In genomic region chr7:81860071-81860470, GRCm38 (mm10) we compare ENCODE assay signal across 8 mouse cellular contexts. TPM values are rescaled to one million over a fixed set of nuclear protein-coding genes. Genes with fewer than 3 reads are reported as not detected.
DNase-seq lines count a peak whose midpoint lies in the region; ATAC-seq lines count a peak whose summit lies in the region.

No protein-coding gene starts in this region.

- 45% methylated on average over 11 of the region's 11 CpGs for WGBS in embryonic facial prominence, embryonic 14.5 days
- 47% methylated on average over 11 of the region's 11 CpGs for WGBS in hindbrain, embryonic 12.5 days
- 50% methylated on average over 11 of the region's 11 CpGs for WGBS in neural tube, embryonic 13.5 days

- DNase-seq in layer of hippocampus, adult 9-11 months: peak; percentile 86
- DNase-seq in layer of hippocampus, adult 9-10 months (ENCODE audit: low spot score): no peak
- peak; percentile 33 for DNase-seq in embryonic facial prominence, embryonic 14.5 days (ENCODE audit: low spot score)
- peak; percentile 57 to 64 for DNase-seq in lung, adult 18-20 months
- DNase-seq in retina, postnatal 1 day: no peak
- DNase-seq in c-Kit-positive CD71-positive TER-119-positive erythroid progenitor cells, embryonic 14.5 days (ENCODE audit: low spot score): no peak

- H3K9me3 ChIP-seq in embryonic facial prominence, embryonic 14.5 days (ENCODE audit: control insufficient read depth, low read length): no peaks in the 10 kb centered on the region
- H3K9me3 ChIP-seq in hindbrain, embryonic 12.5 days (replicated peaks): no peaks in the 10 kb centered on the region
- H3K9me3 ChIP-seq in neural tube, embryonic 13.5 days: no peaks in the 10 kb centered on the region

- peaks cover 28% of the 10 kb centered on the region for H3K27me3 ChIP-seq in embryonic facial prominence, embryonic 14.5 days (replicated peaks; ENCODE audit: control insufficient read depth, insufficient read depth, low read length)
- peaks cover 44% of the 10 kb centered on the region for H3K27me3 ChIP-seq in hindbrain, embryonic 12.5 days
- peaks cover 24% of the 10 kb centered on the region for H3K27me3 ChIP-seq in neural tube, embryonic 13.5 days

- ATAC-seq in embryonic facial prominence, embryonic 14.5 days (ENCODE audit: low read depth): no peak
- no peak for ATAC-seq in hindbrain, embryonic 12.5 days (ENCODE audit: low FRiP score)
- ATAC-seq in neural tube, embryonic 13.5 days (ENCODE audit: low read depth): no peak

- no peaks in the 10 kb centered on the region for H3K36me3 ChIP-seq in embryonic facial prominence, embryonic 14.5 days (ENCODE audit: control insufficient read depth, insufficient read depth, low read length)
- no peaks in the 10 kb centered on the region for H3K36me3 ChIP-seq in hindbrain, embryonic 12.5 days
- no peaks in the 10 kb centered on the region for H3K36me3 ChIP-seq in neural tube, embryonic 13.5 days

- no peak overlapping the region; the same call in 1 of the 2 replicates for H3K27ac ChIP-seq in embryonic facial prominence, embryonic 14.5 days (replicated peaks; ENCODE audit: low read depth, low read length)
- H3K27ac ChIP-seq in hindbrain, embryonic 12.5 days: no peak overlapping the region
- H3K27ac ChIP-seq in neural tube, embryonic 13.5 days (replicated peaks): peak overlapping the region; percentile 49; the same call in 1 of the 2 replicates

- H3K4me1 ChIP-seq in embryonic facial prominence, embryonic 14.5 days (ENCODE audit: control insufficient read depth, insufficient read depth, low read length): peaks cover 6% of the 10 kb centered on the region; the same call in 1 of the 2 replicates
- peaks cover 10% of the 10 kb centered on the region for H3K4me1 ChIP-seq in hindbrain, embryonic 12.5 days
- H3K4me1 ChIP-seq in neural tube, embryonic 13.5 days (replicated peaks): peaks cover 22% of the 10 kb centered on the region; the same call in 1 of the 2 replicates

- peak overlapping the region; percentile 61 for H3K4me3 ChIP-seq in embryonic facial prominence, embryonic 14.5 days (ENCODE audit: low read depth, low read length)
- 0 out of 2 replicates have a peak overlapping the region, but pooled peaks have one; percentile 2 for H3K4me3 ChIP-seq in hindbrain, embryonic 12.5 days
- H3K4me3 ChIP-seq in neural tube, embryonic 13.5 days: peak overlapping the region; percentile 64

- no peak overlapping the region for H3K9ac ChIP-seq in embryonic facial prominence, embryonic 14.5 days (ENCODE audit: low read depth, low read length)
- H3K9ac ChIP-seq in hindbrain, embryonic 12.5 days: no peak overlapping the region
- 0 out of 2 replicates have a peak overlapping the region, but pooled peaks have one; percentile 17 for H3K9ac ChIP-seq in neural tube, embryonic 13.5 days

- peak overlapping the region; percentile 98 for H3K4me2 ChIP-seq in embryonic facial prominence, embryonic 14.5 days (ENCODE audit: low read depth, low read length)
- H3K4me2 ChIP-seq in hindbrain, embryonic 12.5 days (replicated peaks): peak overlapping the region; percentile 98
- H3K4me2 ChIP-seq in neural tube, embryonic 13.5 days: peak overlapping the region; percentile 98

RNA-seq across cellular contexts. Expression of gene Tm6sf1, which starts 1.3 kb away (rescaled TPM):
- 34.7 and 50.6 TPM in 2 replicates for polyA plus RNA-seq in embryonic facial prominence, embryonic 14.5 days (2014; fragmentation: Nextera tagmentation; extraction: Ambion mirVana)
- polyA plus RNA-seq in hindbrain, embryonic 12.5 days (2016; fragmentation: Nextera tagmentation; extraction: Ambion mirVana): 13.0 and 13.5 TPM in 2 replicates
- polyA plus RNA-seq in neural tube, embryonic 13.5 days (2015; fragmentation: Nextera tagmentation; extraction: Ambion mirVana): 13.4 TPM in 2 replicates

RNA-seq across cellular contexts. Expression of gene Gm10160, which starts 4.5 kb away (rescaled TPM):
- not detected in 2 replicates for polyA plus RNA-seq in embryonic facial prominence, embryonic 14.5 days (2014; fragmentation: Nextera tagmentation; extraction: Ambion mirVana)
- not detected in 2 replicates for polyA plus RNA-seq in hindbrain, embryonic 12.5 days (2016; fragmentation: Nextera tagmentation; extraction: Ambion mirVana)
- not detected in 2 replicates for polyA plus RNA-seq in neural tube, embryonic 13.5 days (2015; fragmentation: Nextera tagmentation; extraction: Ambion mirVana)

RNA-seq across cellular contexts. Expression of gene Btbd1, which starts 30.8 kb away (rescaled TPM):
- 100 and 109 TPM in 2 replicates for polyA plus RNA-seq in embryonic facial prominence, embryonic 14.5 days (2014; fragmentation: Nextera tagmentation; extraction: Ambion mirVana)
- polyA plus RNA-seq in hindbrain, embryonic 12.5 days (2016; fragmentation: Nextera tagmentation; extraction: Ambion mirVana): 110 and 111 TPM in 2 replicates
- polyA plus RNA-seq in neural tube, embryonic 13.5 days (2015; fragmentation: Nextera tagmentation; extraction: Ambion mirVana): 97.1 and 102 TPM in 2 replicates

Comparison
In these comparisons a context has a peak if more than half of its experiments do, and no peak if none do; other contexts are left out.
1. DNase-seq: peak in layer of hippocampus, adult 9-11 months (single experiment), embryonic facial prominence, embryonic 14.5 days (single experiment) and lung, adult 18-20 months (2 of 2); none in layer of hippocampus, adult 9-10 months (single experiment), retina, postnatal 1 day (single experiment) and c-Kit-positive CD71-positive TER-119-positive erythroid progenitor cells, embryonic 14.5 days (single experiment).
2. H3K4me3 ChIP-seq: peak in every context shown above with its lines; median percentile 64 in neural tube, embryonic 13.5 days; 61 in embryonic facial prominence, embryonic 14.5 days; 2 in hindbrain, embryonic 12.5 days.
3. Peak in every context shown above with its lines, with median percentiles within 50 percentile points of each other: H3K4me2 ChIP-seq.